8 mouse cellular contexts compared by ENCODE assay signal in genomic region chr2:6405059-6406033, GRCm38 (mm10).
DNase-seq lines count a peak whose midpoint lies in the region; ATAC-seq and TF ChIP-seq lines count a peak whose summit lies in the region.

No protein-coding gene starts in this region.

- H3K27ac ChIP-seq in left cerebral cortex, adult 2 months = no peak overlapping the region

- intact Hi-C loops in left cerebral cortex, adult 2 months (cut with DNase I) = loop anchor here (1.0 to 10.0 kb wide), 3 partner anchors 185 to 411 kb away; no protein-coding TSS in a partner anchor

- ATAC-seq in megakaryocyte, adult 5-6 weeks (ENCODE audit: poor library complexity, severe bottlenecking) = peak; percentile 95

- no peak overlapping the region for H3K4me3 ChIP-seq in left cerebral cortex, adult 2 months

- TF ChIP-seq CTCF in left cerebral cortex, adult 2 months (IDR thresholded peaks at IDR 0.05) = peak; percentile 94

- peak; percentile 20 for DNase-seq in WW6 (ENCODE audit: low read depth, low spot score)
- peak; percentile 86 to 91 for DNase-seq in cerebellum, postnatal 36 days
- DNase-seq in gastrocnemius, adult 18-20 months (ENCODE audit: low spot score) = peak; percentile 81
- peak; percentile 71 for DNase-seq in hindlimb bud, embryonic 11.5 days (ENCODE audit: extremely low spot score, low read depth, low spot score)
- peak; percentile 77 to 78 for DNase-seq in left cerebral cortex, adult 2 months (ENCODE audit: extremely low spot score in 1 of 2, low spot score in 2 of 2)
- peak; percentile 86 to 87 for DNase-seq in right cerebral cortex, postnatal 10 days (ENCODE audit: low spot score in 2 of 2)
- peak; percentile 65 to 71 for DNase-seq in urinary bladder, postnatal 4 days (ENCODE audit: low spot score in 2 of 2)

Comparison
In these comparisons a context has a peak if more than half of its experiments do, and no peak if none do; other contexts are left out.
1. DNase-seq: peak in every context shown above with its lines; median percentile 88 in cerebellum, postnatal 36 days; 86 in right cerebral cortex, postnatal 10 days; 81 in gastrocnemius, adult 18-20 months; 78 in left cerebral cortex, adult 2 months; 71 in hindlimb bud, embryonic 11.5 days; 68 in urinary bladder, postnatal 4 days; 20 in WW6.